Mouse (Mus musculus): ENCODE results near the gene Pmp22. TPM values are rescaled to one million over a fixed set of nuclear protein-coding genes. Genes with fewer than 3 reads are reported as not detected.

Gene Pmp22
- polyA plus RNA-seq, 1 experiment from 2014 or later: 41.1 TPM

Other genes with a start within 250 kb of the Pmp22 start
- 52.4 and 53.8 TPM in 2 replicates for gene Tvp23b, start 249.5 kb upstream of the Pmp22 start, polyA plus RNA-seq (2015; fragmentation: Nextera tagmentation; extraction: Ambion mirVana)
- gene Cdrt4, start 177.8 kb upstream of the Pmp22 start, polyA plus RNA-seq (2015; fragmentation: Nextera tagmentation; extraction: Ambion mirVana): not detected in 2 replicates
- not detected in 2 replicates for gene Tekt3, start 67.3 kb upstream of the Pmp22 start, polyA plus RNA-seq (2015; fragmentation: Nextera tagmentation; extraction: Ambion mirVana)